Mouse (Mus musculus): ENCODE measurements around the gene Upk3b. TPM values are rescaled to one million over a fixed set of nuclear protein-coding genes. Genes with fewer than 3 reads are reported as not detected.

Upk3b gene
- polyA plus RNA-seq, 1 experiment from 2014 or later: 3.8 TPM

- Histone ChIP-seq H3K27me3 (no peaks in the 10 kb centered on the region), H3K9me3 (replicated peaks) (no peaks in the 10 kb centered on the region), H3K4me1 (replicated peaks) (no peaks in the 10 kb centered on the region; the same call in 1 of the 2 replicates), H3K9ac (no peak overlapping the region), H3K27ac (replicated peaks) (no peak overlapping the region), H3K4me3 (replicated peaks) (no peak overlapping the region), H3K36me3 (replicated peaks) (peaks cover 19% of the 10 kb centered on the region), H3K4me2 (no peak overlapping the region)
- WGBS (ENCODE audit: insufficient replicate concordance): 46% methylated on average over 7 of the region's 7 CpGs
- ATAC-seq (ENCODE audit: insufficient read depth): no peak
These were observed 30.6 kb upstream of the Upk3b start for GRCm38 (mm10) chr5:136007745-136008144.

- H3K9me3 ChIP-seq (replicated peaks): no peaks in the 10 kb centered on the region
- H3K4me3 ChIP-seq (replicated peaks): no peak overlapping the region
- ATAC-seq (ENCODE audit: insufficient read depth): 0 out of 2 replicates have a peak, but pooled peaks have one; percentile 31
- 80% methylated on average over 10 of the region's 10 CpGs for WGBS (ENCODE audit: insufficient replicate concordance)
- H3K27ac ChIP-seq (replicated peaks): no peak overlapping the region
- H3K4me1 ChIP-seq (replicated peaks): peaks cover 5% of the 10 kb centered on the region
- no peaks in the 10 kb centered on the region for H3K27me3 ChIP-seq
- peaks cover 24% of the 10 kb centered on the region for H3K36me3 ChIP-seq (replicated peaks)
- H3K4me2 ChIP-seq: no peak overlapping the region
- no peak overlapping the region for H3K9ac ChIP-seq
These were observed 23.4 kb upstream of the Upk3b start for GRCm38 (mm10) chr5:136014877-136015276.

- ATAC-seq (ENCODE audit: insufficient read depth): no peak
- WGBS (ENCODE audit: insufficient replicate concordance): 65% methylated on average over 10 of the region's 10 CpGs
- Histone ChIP-seq H3K4me1 (replicated peaks) (peaks cover 7% of the 10 kb centered on the region), H3K27me3 (no peaks in the 10 kb centered on the region), H3K4me2 (no peak overlapping the region), H3K4me3 (replicated peaks) (no peak overlapping the region), H3K9ac (no peak overlapping the region), H3K27ac (replicated peaks) (no peak overlapping the region), H3K36me3 (replicated peaks) (peaks cover 18% of the 10 kb centered on the region), H3K9me3 (replicated peaks) (no peaks in the 10 kb centered on the region)
These were observed 22.7 kb upstream of the Upk3b start for GRCm38 (mm10) chr5:136015586-136015985.

GRCm38 (mm10) chr5:136016014-136016876 is 22.1 kb upstream of the Upk3b start:
- H3K9ac ChIP-seq: no peak overlapping the region
- no peaks in the 10 kb centered on the region for H3K9me3 ChIP-seq (replicated peaks)
- no peak overlapping the region for H3K4me2 ChIP-seq
- 70% methylated on average over 10 of the region's 10 CpGs for WGBS (ENCODE audit: insufficient replicate concordance)
- no peak overlapping the region for H3K4me3 ChIP-seq (replicated peaks)
- no peak overlapping the region for H3K27ac ChIP-seq (replicated peaks)
- H3K36me3 ChIP-seq (replicated peaks): peaks cover 18% of the 10 kb centered on the region
- peaks cover 7% of the 10 kb centered on the region for H3K4me1 ChIP-seq (replicated peaks)
- H3K27me3 ChIP-seq: no peaks in the 10 kb centered on the region
- no peak for ATAC-seq (ENCODE audit: insufficient read depth)

- no peak overlapping the region for H3K27ac ChIP-seq (replicated peaks)
- H3K27me3 ChIP-seq: no peaks in the 10 kb centered on the region
- 48% methylated on average over 6 of the region's 6 CpGs for WGBS (ENCODE audit: insufficient replicate concordance)
- peaks cover 9% of the 10 kb centered on the region; the same call in 1 of the 2 replicates for H3K36me3 ChIP-seq (replicated peaks)
- no peak overlapping the region for H3K4me2 ChIP-seq
- peaks cover 7% of the 10 kb centered on the region for H3K4me1 ChIP-seq (replicated peaks)
- H3K4me3 ChIP-seq (replicated peaks): no peak overlapping the region
- H3K9ac ChIP-seq: no peak overlapping the region
- no peak for ATAC-seq (ENCODE audit: insufficient read depth)
- H3K9me3 ChIP-seq (replicated peaks): no peaks in the 10 kb centered on the region
These were observed 21.0 kb upstream of the Upk3b start for GRCm38 (mm10) chr5:136017262-136017661.

GRCm38 (mm10) chr5:136018726-136019125 is 19.6 kb upstream of the Upk3b start:
- Histone ChIP-seq H3K36me3 (replicated peaks) (no peaks in the 10 kb centered on the region), H3K27ac (replicated peaks) (no peak overlapping the region), H3K9ac (no peak overlapping the region), H3K27me3 (no peaks in the 10 kb centered on the region), H3K4me3 (replicated peaks) (no peak overlapping the region), H3K9me3 (replicated peaks) (no peaks in the 10 kb centered on the region), H3K4me1 (replicated peaks) (peaks cover 7% of the 10 kb centered on the region), H3K4me2 (no peak overlapping the region)
- no peak for ATAC-seq (ENCODE audit: insufficient read depth)
- 68% methylated on average over 2 of the region's 2 CpGs for WGBS (ENCODE audit: insufficient replicate concordance)

- Histone ChIP-seq H3K27ac (replicated peaks) (no peak overlapping the region), H3K9ac (no peak overlapping the region), H3K4me3 (replicated peaks) (no peak overlapping the region), H3K9me3 (replicated peaks) (no peaks in the 10 kb centered on the region), H3K4me2 (no peak overlapping the region), H3K36me3 (replicated peaks) (no peaks in the 10 kb centered on the region), H3K27me3 (no peaks in the 10 kb centered on the region), H3K4me1 (replicated peaks) (peaks cover 7% of the 10 kb centered on the region)
- 0 out of 2 replicates have a peak, but pooled peaks have one; percentile 28 for ATAC-seq (ENCODE audit: insufficient read depth)
- WGBS (ENCODE audit: insufficient replicate concordance): 16% methylated on average over 1 of the region's 1 CpGs
These were observed 18.4 kb upstream of the Upk3b start for GRCm38 (mm10) chr5:136019907-136020306.

GRCm38 (mm10) chr5:136025712-136026111 is 12.6 kb upstream of the Upk3b start:
- H3K9ac ChIP-seq: no peak overlapping the region
- no peak overlapping the region for H3K4me3 ChIP-seq (replicated peaks)
- WGBS (ENCODE audit: insufficient replicate concordance): 60% methylated on average over 3 of the region's 3 CpGs
- peaks cover 19% of the 10 kb centered on the region for H3K36me3 ChIP-seq (replicated peaks)
- H3K4me2 ChIP-seq: no peak overlapping the region
- ATAC-seq (ENCODE audit: insufficient read depth): no peak
- no peaks in the 10 kb centered on the region for H3K4me1 ChIP-seq (replicated peaks)
- no peaks in the 10 kb centered on the region for H3K9me3 ChIP-seq (replicated peaks)
- no peak overlapping the region for H3K27ac ChIP-seq (replicated peaks)
- H3K27me3 ChIP-seq: no peaks in the 10 kb centered on the region

- 71% methylated on average over 9 of the region's 9 CpGs for WGBS (ENCODE audit: insufficient replicate concordance)
- ATAC-seq (ENCODE audit: insufficient read depth): no peak
- H3K36me3 ChIP-seq (replicated peaks): peaks cover 24% of the 10 kb centered on the region
These were observed 11.4 kb upstream of the Upk3b start for GRCm38 (mm10) chr5:136026859-136027258.

GRCm38 (mm10) chr5:136027612-136028311 is 10.5 kb upstream of the Upk3b start:
- Histone ChIP-seq H3K4me1 (replicated peaks) (no peaks in the 10 kb centered on the region), H3K9me3 (replicated peaks) (no peaks in the 10 kb centered on the region), H3K4me3 (replicated peaks) (no peak overlapping the region), H3K36me3 (replicated peaks) (peaks cover 32% of the 10 kb centered on the region), H3K9ac (no peak overlapping the region), H3K4me2 (no peak overlapping the region), H3K27me3 (no peaks in the 10 kb centered on the region), H3K27ac (replicated peaks) (no peak overlapping the region)
- 71% methylated on average over 11 of the region's 11 CpGs for WGBS (ENCODE audit: insufficient replicate concordance)
- ATAC-seq (ENCODE audit: insufficient read depth): no peak

More at GRCm38 (mm10) chr5:136026859-136027258, 11.4 kb upstream of the Upk3b start:
- Histone ChIP-seq H3K4me3 (replicated peaks) (no peak overlapping the region), H3K9me3 (replicated peaks) (no peaks in the 10 kb centered on the region), H3K9ac (no peak overlapping the region), H3K27ac (replicated peaks) (no peak overlapping the region), H3K4me1 (replicated peaks) (no peaks in the 10 kb centered on the region), H3K4me2 (no peak overlapping the region), H3K27me3 (no peaks in the 10 kb centered on the region)

GRCm38 (mm10) chr5:136034868-136035267 is 3.4 kb upstream of the Upk3b start:
- 51% methylated on average over 4 of the region's 4 CpGs for WGBS (ENCODE audit: insufficient replicate concordance)
- Histone ChIP-seq H3K27me3 (no peaks in the 10 kb centered on the region), H3K4me1 (replicated peaks) (peaks cover 2% of the 10 kb centered on the region; the same call in 1 of the 2 replicates), H3K4me3 (replicated peaks) (no peak overlapping the region), H3K9ac (no peak overlapping the region), H3K4me2 (no peak overlapping the region), H3K9me3 (replicated peaks) (no peaks in the 10 kb centered on the region), H3K36me3 (replicated peaks) (peaks cover 19% of the 10 kb centered on the region), H3K27ac (replicated peaks) (no peak overlapping the region)
- ATAC-seq (ENCODE audit: insufficient read depth): no peak

All from liver, embryonic 15.5 days (tissue).